Mouse (Mus musculus) adrenal gland, postnatal 10 days (tissue): Measurements from ENCODE around the gene Stxbp1. TPM values are rescaled to one million over a fixed set of nuclear protein-coding genes. Genes with fewer than 3 reads are reported as not detected.
A peak's percentile ranks its signal among the peaks of the same experiment; 100 is the strongest.

Experiments
- DNase-seq: peaks from one replicate; pipeline ENCODE4 v3.0.0; 2021; ENCODE audit warnings: mixed read lengths
- total RNA-seq, 2 experiments: library from RNA; stranded (reverse); gene quantifications; 2 replicates each; pipeline ENCODE4 v1.2.3; 2021

The Stxbp1 gene
- total RNA-seq, 2 experiments from 2014 or later, result 23.7 to 35.7 TPM

- peak; percentile 42 for DNase-seq
Measured at GRCm38 (mm10) chr2:32791297-32791696, 55.7 kb downstream of the Stxbp1 start.

DNA sequence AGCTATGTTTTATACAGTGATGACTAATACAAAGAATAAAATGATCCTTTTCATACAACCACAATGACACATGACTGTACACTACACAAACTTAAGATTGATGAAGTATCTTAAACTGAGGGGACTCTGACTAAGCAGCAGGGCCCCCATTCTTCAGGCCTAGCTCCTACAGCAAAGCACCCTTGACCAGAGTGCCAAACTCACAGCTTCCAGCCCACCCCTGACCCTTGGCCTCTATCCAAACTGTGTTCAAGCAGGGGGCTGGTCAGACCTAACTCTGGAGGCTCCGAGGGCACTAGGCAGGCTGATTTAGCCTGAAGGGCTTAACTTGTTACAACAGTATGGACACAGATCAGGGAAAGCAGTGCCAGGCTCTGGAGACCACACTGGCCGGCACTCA lies 58.5 kb downstream of the Stxbp1 start:
- no peak for DNase-seq

DNA sequence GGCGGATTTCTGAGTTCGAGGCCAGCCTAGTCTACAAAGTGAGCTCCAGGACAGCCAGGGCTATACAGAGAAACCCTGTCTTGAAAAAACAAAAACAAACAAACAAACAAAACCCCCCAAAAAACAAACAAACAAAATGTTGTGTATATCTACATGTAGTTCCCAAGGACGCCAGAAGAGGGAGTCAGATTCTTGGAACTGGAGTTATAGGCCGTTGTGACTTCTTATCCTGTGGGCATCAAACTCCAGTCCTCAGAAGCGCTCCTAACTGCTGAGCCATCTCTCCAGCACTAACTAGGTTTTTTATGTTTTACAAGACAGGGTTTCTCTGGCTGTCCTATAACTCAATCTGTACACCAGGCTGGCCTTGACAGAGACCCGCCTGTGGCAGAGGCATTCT lies 59.9 kb downstream of the Stxbp1 start:
- DNase-seq, result no peak

DNA sequence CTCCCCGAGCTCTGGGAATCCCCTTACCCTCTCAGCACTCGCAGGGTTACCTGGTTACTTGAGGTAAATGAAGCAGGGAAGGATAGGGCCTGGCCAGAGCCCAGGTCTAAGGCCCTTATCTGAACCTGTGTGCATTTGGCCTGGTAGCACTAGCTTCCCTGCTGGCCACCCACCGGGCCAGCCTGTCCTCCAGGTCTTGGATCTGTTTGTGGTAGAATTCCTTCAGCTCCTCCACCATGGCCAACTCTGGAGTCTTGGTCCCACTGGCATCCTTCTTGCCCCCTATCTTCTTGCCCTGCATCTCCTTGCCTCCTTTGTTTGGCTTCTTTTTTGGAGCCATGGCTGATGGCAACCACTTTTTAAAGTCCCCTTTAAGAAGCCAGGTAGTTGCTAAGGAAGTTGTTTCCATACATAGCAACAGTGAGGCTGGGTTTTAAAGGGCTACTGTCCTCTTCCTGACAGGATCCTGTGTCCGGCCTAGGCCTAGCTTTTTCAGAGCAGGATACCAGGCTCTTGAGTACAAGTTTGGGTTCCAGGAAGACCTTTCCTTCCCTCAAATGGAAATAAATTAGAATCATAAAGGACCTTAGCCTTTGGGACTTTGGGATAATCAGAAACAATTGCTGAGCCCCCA lies 62.9 kb downstream of the Stxbp1 start, which contains the start of gene Cfap157:
TSS of gene Cfap157 (minus strand) at position 381 of the 634 bp plus-strand sequence.
- DNase-seq, result no peak

DNA sequence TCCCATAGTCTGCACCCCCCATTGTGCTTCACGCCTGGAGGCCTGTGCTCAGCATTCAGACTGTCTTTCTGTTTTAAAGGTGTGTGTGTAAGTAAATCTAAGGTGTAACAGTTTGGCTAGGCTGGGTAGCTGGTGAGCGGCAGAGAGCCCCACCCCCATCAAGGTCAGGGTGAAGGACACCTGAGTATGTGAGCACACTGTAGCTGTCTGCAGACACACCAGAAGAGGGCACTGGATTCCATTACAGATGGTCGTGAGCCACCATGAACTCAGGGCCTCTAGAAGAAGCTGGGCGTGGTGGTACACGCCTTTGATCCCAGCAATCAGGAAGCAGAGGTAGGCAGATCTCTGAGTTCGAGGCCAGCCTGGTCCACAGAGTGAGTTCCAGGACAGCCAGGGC lies 65.3 kb downstream of the Stxbp1 start:
- no peak for DNase-seq

GRCm38 (mm10) chr2:32779714-32780113 lies 67.3 kb downstream of the Stxbp1 start:
- no peak for DNase-seq

DNA sequence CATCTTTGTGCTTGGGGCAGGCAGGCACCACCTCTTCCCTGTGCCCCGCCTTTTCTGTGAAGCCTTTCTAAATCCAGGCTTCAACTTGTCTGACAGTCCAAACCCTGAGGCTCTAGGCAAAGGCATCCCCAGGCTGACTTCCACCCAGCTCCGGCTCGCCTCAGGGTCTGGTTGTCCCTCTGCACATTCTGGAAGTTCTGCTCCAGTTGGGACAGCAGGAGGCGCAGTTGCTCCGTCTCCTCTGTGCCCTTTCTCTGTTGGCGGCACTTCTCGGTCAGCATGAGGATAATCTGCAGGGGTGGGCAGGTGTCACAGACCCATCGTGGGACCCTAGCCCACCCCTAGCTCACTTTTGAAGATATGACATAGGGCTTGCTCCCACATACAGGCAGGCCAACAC lies 67.9 kb downstream of the Stxbp1 start:
- DNase-seq, result peak; percentile 78

- no peak for DNase-seq
Measured at GRCm38 (mm10) chr2:32778081-32778480, 69.0 kb downstream of the Stxbp1 start.

GRCm38 (mm10) chr2:32776192-32776591 lies 70.9 kb downstream of the Stxbp1 start:
- DNase-seq, result no peak

DNA sequence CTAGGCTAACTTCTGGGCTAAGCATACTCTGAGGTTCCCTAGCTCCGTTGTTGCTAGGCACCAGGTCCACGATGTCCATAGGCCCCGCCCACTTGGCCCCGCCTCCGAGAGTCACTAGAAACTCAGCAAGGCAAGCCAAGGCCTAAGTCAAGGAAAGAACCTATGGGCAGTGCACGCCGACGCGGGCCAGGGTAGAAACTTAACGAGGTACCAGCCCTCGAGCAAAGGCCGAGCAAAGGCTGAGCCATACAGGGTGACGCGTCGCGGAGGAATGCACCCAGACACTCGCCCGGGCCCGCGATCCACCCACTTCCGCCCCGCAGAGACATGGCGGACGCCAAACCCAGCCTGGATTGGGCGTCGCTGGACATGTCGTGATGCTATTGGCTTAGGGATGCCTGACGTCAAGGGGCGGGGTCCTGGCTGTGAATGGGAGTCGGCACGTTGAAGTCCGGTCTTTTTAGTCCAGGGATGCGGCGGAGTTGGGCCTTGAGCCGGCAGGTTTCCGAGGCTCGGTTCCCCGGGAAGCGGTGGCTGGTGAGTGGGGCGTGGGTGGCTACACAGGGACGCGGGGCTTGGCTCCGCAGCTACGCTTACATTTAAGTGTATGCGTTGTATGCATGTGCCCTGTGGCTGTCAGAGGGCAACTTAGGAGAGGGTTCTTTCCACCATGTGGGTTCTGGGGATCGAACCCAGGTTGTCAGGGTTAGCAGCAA lies 71.5 kb downstream of the Stxbp1 start, which contains the start of the genes Ttc16 and Ptrh1:
TSS of gene Ttc16 (minus strand) at position 275 of the 716 bp plus-strand sequence.
TSS of gene Ptrh1 (plus strand) at position 428 of the 716 bp plus-strand sequence.
- DNase-seq, result peak; percentile 98

DNA sequence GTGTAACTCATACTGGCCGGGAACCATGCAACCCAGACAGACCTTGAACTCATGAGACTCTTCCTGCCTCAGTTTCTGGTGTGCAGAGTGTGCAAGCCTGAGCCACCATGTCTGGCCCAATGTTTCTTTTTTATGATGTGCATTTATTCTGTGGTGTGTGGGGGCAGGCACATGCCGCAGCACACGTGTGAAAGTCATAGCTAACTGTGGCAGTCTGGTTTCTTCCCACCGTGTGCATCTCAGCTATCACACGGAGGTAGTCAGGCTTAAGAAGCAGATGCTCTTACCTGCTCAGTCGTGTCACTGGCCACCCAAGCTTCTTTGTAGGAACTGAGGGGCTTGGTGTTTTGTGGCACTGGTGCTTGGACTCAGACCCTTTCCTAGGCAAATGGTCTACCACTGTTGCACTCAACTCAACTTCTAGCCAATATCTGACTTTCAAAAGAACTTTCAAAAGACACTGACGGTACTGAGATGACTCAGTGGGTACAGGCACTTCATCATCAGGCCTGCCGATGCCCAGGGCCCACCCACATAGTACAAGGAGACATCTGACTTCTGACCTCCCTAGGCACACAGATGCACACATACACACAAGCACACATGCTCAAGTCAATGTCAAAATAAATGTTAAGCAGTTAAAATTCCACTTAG lies 74.3 kb downstream of the Stxbp1 start:
- DNase-seq, result no peak

GRCm38 (mm10) chr2:32771886-32772285 lies 75.2 kb downstream of the Stxbp1 start:
- DNase-seq, result no peak

DNA sequence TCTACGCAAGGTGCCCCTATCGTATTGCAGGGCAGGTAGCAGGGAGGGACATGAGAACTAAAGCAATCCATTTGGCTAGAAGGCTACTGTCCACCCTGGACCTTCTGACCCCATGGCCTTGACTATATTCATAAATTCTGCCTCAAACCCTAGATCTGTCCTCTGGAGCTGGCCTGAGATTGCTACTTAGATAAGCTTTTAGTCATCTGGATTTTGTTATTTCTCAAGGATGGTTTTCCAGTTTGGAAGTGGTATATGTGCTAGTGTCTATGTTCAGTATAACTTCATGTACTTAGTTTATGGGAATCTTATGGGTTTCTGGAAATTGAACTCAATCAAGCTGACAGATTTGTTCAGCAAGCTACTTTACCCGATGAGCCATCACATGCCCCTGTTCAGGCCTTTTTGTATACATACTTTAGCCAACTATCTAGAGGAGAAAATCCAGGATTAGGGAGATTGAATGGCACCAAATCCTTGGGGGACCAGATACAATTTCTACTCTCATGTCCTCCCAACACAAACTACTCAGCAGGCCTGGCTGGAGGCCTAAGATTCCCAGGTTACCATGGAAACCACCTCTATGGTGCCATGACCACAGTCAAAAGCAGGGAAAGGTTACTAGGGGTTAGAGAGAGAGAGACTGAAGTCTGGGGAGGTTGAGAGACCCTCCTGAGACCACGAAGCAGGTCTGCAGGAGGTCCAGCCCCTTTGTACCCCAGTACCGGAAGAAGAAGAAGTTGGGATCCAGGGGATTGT lies 77.5 kb downstream of the Stxbp1 start:
- DNase-seq, result no peak

- no peak for DNase-seq
Measured at GRCm38 (mm10) chr2:32768661-32769285, 78.3 kb downstream of the Stxbp1 start.

- DNase-seq, result no peak
Measured at GRCm38 (mm10) chr2:32767241-32767640, 79.8 kb downstream of the Stxbp1 start.

DNA sequence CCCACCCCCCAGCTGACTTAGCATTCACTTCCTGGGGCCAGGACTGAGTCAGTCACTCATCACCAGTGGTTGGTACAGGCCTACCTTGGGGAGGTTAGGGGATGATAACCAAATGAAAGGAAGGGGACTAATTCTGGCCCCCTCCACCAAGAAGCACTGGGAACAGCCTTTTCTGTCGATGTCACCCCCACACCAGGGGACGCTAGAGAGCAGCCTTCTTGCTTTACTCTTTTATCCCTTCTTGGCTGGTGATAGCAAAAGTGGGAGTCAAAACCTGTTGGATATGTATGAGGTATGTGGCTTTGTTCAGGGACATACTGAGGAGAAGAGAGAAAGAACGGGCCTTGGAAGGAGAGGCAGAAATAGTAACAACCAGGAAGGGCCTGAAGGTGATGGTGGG lies 83.7 kb downstream of the Stxbp1 start:
- DNase-seq, result no peak

DNA sequence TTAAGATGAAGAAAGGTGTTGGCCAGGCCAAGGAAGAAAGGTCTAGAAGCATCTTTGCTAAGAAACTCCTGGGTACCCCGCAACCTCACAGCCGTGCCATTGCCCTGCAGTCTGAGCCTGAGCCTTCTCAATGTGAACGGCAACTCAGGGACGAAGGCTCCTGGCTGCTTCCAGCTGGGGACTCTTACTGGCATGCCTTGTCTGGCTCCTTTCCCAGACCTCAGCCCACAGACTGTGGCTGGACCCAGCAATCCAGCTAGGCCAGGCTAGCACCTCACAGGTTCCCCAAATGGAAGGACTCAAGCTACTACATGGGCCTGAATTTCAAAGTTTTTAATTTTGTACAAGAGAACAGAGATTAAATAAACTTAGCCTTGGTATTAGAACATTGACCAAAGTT lies 85.2 kb downstream of the Stxbp1 start:
- DNase-seq, result no peak

- no peak for DNase-seq
Measured at GRCm38 (mm10) chr2:32761361-32761760, 85.7 kb downstream of the Stxbp1 start.

GRCm38 (mm10) chr2:32759001-32759400 lies 88.0 kb downstream of the Stxbp1 start:
- DNase-seq, result no peak

DNA sequence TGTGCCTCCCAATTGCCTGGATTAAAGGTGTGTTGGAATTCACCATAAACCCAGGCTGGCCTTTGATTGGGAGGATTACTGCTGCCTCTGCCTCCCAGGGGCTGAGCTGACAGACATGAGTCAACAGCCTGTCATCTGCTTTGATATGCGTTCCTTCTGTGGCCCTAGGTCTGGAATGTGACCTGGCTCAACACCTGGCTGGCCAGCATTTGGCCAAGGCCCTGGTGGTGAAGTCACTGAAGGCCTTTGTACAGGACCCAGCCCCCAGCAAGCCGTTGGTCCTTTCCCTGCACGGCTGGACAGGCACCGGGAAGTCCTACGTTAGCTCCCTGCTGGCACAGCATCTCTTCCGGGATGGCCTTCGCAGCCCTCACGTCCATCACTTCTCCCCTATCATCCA lies 88.5 kb downstream of the Stxbp1 start:
- DNase-seq, result no peak

DNA sequence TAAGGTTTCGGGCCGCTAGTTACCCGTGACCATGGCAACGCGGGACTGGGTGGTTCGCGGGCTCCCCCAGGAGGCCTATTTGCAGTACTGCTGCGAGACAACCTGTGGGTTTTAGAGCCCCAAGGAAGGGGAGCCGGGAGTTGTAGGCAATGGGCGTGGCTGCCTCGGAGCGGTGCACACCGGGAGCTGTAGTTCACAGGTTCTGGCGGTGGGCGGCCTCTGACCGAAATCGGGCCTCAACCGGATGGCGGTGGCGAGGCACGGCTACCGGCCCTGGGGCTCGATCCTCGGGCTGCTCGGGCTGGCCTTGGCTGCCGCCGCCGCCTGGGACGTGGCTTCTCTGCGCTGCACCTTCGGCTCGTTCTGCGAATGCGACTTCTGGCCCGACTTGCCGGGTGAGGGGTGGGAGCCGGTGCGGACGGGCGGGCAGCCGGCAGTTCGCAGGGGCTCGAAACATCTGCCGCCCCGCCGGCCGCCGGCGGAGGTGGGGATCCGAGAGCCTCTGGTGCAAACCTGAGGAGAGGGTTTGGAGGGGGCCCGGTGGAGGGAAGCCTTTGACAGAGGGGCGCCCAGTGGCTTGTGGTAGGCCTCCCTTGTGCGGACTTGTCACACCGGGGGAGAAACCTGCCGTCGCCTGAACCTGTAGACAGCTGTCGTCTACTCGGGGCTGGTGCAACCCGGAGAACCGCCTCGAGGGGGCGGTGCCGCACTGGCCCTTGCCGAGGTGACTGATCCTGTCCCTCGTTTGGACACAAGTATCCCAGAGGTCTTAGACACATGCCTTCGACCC lies 89.8 kb downstream of the Stxbp1 start, which contains the start of gene Tor2a:
TSS of gene Tor2a (plus strand) at position 179 of the 790 bp plus-strand sequence.
- peak; percentile 98 for DNase-seq
